Mouse (Mus musculus) thymus, postnatal 14 days (tissue): Measurements from ENCODE around the gene Atxn10.

Source experiments
- DNase-seq: peaks from one replicate; pipeline ENCODE4 v3.0.0; 2021

Gene Atxn10

GRCm38 (mm10) chr15:85479919-85480318 is 143.9 kb downstream of the Atxn10 start:
- DNase-seq, result no peak

GRCm38 (mm10) chr15:85480630-85481029 is 144.6 kb downstream of the Atxn10 start:
- DNase-seq, result peak; percentile 49

GRCm38 (mm10) chr15:85488900-85489299 is 152.9 kb downstream of the Atxn10 start:
- no peak for DNase-seq

DNA sequence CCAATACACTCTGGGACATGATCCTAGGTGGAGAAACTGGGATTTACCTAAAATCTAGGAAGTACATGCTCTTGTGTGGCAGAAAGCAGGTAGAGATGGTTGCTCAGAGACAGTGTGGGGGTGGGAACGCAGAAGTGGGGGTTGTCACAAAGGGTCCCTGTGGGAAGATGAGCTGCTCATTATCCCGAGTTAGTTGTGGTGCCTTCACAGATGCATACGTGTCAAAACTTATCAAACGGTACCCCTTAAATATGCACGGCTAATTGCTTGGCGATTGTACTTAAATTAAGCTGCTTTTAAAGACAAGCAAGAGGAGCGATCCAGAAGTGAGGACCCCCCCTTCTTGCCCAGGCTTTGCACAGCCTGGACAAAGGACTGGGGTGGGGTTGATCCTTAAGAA is 153.7 kb downstream of the Atxn10 start:
- DNase-seq, result no peak

DNA sequence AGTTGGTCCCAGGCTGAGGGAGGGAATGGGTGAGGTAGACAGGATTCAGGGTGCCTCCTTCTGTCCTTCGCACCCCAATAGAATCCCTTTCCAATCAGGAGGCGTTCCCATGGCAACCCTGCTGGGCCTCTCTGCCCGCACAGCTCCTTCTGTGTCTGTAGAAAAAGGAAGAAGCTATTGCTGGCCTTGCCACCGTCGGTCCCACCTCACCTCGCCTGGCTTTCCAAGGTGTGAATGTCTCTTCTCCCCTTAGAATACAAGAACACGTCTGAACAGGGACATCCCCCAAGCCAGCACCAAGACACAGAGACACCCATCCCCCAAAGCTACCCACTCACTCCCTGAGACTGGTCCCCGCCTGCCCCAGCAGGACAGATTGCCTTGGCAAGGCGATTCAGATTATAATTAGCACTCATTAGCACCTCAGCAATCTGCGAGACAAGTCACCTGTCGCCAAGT is 158.1 kb downstream of the Atxn10 start:
- DNase-seq, result no peak

DNA sequence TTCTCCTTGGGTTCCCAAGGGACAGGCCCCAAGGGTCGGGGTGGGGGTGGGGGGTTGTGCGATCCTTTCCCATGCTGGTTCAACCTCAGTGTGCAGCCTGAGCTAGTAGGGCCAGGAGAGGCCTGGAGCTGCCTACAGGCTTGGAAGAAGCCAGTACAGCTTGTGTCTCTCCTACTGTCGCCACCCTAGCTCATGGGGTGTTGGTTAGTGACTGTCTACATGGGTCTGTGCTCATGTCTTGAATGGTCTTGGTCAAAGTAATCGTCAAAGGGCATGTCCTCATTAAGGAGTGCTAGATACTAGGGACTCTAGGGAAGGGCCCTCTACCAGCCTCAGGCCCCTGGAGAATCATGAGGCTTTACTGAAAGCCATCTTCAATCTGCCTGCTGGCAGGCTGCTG is 161.5 kb downstream of the Atxn10 start:
- no peak for DNase-seq

DNA sequence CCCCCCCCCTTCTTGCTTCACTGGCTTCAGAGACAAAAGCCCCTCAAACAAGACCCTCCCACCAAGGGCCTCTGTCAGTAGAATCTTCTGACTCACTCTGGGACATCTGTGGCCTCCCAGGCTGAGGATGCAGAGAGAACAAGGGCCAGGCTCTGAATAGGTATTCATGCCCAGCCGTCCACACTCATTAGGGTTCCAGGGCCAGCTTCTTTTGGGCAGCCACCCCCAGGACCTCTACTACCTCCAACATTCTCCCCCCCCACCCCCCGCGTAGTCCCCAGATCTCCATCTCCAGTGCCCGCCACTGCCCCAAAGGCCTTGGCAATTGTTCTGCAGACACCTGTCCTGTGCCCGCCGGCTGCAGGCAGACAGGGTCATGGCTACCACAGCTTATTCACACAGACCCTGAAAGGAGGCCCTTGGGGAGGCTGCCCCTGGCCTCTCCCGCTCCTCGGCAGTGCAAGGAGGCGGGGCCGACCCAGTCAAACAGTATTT is 162.0 kb downstream of the Atxn10 start:
- DNase-seq, result no peak

- DNase-seq, result no peak
Observed at GRCm38 (mm10) chr15:85500267-85500666, 164.2 kb downstream of the Atxn10 start.

GRCm38 (mm10) chr15:85503127-85503526 is 167.1 kb downstream of the Atxn10 start, which contains the start of gene 7530416G11Rik:
7530416G11Rik (minus strand) TSS chr15:85503227.
- DNase-seq, result no peak

GRCm38 (mm10) chr15:85505118-85505925 is 169.3 kb downstream of the Atxn10 start:
- DNase-seq, result no peak

GRCm38 (mm10) chr15:85506680-85507079 is 170.6 kb downstream of the Atxn10 start:
- DNase-seq, result no peak

GRCm38 (mm10) chr15:85507370-85508014 is 171.4 kb downstream of the Atxn10 start:
- no peak for DNase-seq
